Mouse (Mus musculus) thymus, postnatal 10 days (tissue): ENCODE results near the gene Kmo.
A peak's percentile ranks its signal among the peaks of the same experiment; 100 is the strongest.

ENCODE experiments used
- DNase-seq, 2 experiments: peaks; one replicate each; pipeline ENCODE4 v3.0.0; 2021; ENCODE audit warnings: low spot score in 2 of 2

Gene Kmo

DNA sequence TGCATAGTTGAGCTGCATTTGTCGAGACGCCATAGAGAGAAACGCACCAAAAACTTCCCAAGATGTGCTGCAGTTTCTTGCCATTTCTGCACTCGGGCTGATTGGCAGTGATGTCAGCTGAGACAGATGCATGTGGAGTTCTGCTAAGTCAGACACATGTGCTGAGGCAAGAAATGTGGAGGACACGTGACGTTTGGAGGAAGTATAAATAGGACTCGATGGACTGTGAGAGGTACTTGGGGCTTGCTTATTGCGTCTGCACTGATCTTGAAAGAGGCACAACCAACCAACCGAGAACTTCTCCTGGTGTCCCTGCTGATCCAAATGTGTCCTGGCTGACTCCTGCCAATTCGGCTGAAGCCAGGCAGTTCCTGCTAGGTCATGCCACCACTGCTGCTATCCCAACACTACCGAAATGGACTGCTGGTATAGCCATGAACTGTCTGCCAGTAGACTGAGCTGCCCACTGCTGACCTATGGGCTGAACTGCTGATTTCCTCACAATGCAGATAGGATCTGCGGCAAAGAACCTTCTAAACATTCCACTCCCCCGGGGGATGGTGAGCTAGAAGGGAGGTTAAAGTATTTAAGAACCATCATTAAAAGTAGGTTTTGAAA, at the start of gene Kmo:
TSS of gene Kmo (plus strand) at position 568 of the 618 bp plus-strand sequence.
- no peak for DNase-seq

DNA sequence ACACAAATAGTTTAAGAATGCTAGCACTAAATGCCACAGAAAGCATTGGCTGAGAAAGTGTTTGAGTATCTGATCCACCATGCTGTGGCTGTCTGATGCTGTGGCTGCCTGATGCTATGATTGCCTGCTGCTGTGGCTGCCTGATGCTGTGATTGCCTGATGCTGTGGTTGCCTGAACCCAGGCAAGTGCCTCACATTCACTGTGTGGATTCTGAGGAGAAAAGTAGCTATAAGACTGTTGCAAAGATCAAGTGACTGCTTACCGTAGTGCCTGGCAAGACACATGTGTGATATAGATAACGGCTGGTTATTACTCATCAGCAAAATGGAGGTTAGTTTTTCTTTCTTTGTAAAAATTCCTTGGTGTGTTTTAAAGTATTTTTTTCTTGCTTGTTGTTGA, 46.1 kb upstream of the Kmo start:
- DNase-seq: no peak

DNA sequence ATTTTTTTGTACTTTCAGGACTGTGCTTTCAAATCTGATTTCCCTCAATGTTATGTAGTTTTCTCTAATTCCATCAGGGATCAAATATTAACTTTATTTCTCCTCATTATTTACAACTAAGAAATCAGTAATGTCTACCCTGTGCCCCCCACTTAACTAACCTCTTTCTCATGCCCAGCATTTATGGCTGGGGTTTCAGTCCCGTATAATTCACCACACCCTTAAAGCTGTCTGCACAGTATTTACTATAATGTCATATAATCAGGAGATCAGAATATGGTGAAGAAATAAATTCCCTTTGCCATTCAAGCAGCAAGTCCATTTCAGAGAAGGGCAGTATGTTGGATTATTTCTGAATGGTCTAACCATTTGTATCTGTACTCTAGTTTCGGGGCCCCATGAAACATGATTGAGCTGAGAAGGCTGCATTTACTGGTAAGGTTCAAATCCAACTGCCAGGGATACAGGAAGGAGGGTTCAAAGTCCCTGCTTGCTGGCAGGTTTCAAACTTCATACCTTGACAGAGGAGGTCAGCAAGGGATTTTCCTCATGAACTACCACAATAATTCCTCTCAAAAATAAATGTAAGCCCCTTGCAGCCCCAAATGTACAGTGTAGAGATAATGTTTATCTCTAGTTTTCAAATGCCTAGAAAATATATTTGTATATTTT, 41.6 kb upstream of the Kmo start:
- no peak for DNase-seq

DNA sequence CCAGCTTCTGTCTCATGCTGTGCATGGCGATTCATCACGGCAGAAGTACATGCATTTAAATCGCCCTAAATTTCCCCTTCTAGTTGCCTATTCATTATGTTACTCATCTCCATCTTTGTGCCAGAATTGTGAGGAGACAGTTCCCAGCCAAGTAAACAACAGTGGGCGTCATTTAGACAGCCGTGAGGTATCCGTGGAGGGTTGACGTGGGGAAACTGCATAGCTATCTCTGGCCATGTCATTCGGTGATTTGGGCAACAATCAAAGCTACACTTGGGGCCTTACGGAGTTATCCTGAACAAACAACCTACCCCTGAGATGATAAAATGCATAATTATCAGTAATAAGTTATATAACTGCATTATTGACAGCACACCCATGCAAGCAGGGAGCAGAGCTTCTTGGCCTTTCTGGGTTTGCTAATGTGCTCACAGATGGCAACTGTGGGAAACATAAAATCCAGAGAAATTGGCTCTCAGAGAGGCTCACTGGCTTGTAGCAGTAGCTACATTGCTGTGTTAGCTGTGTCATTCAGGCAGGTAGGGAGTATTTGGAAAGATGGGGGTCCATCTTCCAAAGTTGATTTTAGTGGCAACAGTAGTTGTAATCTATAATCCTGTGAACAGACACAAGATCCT, 40.5 kb upstream of the Kmo start:
- no peak for DNase-seq

DNA sequence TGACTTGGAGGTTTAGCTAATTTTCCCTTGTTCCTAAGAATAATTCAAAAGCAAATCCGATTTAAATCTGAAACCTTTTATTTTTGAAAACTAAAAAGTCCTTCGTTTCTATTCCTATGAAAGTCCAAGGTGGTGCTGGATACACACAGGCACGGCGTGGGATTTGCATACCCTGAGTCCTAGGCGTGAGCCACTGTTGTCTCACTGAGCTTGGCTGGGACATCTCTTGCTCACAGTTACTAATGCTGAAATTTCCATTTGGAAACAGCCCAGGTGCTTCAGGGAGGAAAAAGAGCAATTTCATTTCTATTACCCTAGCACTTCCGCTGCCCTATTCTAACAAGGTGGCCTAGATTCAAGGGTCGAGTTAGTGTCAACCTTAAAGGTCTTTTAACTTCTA, 39.8 kb upstream of the Kmo start:
- DNase-seq: no peak

DNA sequence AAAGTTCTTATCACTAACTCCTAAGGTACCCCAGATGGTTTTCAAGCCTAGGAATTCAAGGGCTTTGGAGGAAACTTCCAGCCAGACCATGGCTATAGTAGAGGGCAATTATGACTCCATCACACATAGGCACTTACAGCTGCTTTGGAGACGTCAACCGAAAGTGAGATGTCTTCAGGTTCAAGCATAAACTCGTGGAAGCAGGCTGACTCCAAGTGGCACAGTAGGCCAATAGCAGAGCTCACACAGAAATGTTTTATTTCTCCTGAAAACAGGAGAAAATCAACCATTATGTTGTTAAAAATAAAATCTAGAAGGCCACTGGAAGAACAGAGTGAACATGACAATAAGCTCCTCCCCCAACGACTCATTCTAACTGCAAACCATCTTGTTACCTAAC, 37.4 kb upstream of the Kmo start:
- no peak for DNase-seq

DNA sequence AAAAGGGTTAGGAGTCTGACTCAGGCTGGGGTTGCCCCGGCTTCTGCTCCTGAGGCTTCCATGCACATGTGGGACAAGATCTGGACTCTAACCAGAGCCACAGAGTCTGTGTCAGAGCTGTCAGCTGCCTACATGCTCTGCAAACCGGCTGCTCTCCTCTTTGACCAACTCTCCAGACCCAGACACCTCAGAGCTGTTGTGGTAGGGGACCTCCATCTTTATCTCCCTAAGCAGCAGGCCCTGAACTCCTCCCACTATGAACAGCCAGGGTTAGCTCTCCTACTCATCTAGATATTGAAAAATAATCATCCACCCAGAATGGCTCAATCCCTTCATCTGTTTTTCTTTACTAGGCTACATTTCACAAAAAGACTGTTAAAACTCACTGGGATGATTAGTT, 34.9 kb upstream of the Kmo start:
- DNase-seq: no peak

DNA sequence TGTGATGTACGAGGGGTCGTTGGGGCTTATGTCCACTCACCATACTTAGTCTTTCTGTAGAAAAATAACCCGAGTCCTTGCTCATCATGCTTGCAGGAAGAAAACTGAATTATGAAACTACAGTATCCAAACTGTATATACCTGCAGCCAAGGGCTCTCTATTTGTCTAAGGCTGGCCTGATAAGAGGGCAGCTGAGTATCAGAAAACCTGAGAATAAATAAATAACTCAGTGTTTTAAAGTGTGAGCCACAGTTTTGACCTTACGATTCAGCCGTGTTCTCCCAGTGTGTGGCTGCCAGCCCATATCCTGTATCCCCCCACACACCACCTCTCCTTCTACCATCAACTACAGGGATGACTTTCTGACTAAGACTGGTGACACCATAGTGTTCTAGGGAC, 33.5 kb upstream of the Kmo start:
- no peak for DNase-seq

DNA sequence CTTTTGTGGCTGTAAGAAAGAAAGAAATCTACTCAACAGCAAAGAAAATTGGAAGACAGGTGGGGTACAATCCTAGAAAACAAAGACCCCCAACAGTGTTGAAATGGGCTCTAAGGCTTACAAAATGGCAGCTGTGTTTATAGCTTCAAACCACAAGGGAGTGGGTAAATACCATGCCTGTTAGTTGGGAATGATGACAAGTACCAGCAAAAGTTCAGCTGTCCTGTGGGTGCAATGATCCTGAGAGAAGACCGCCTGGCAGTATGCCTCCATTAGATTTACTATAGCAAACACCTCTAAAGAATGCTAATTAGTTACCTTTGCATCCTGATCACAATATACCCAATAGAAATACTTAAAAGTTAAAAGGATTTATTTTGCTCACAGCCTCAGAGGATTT, 27.3 kb upstream of the Kmo start:
- no peak for DNase-seq

DNA sequence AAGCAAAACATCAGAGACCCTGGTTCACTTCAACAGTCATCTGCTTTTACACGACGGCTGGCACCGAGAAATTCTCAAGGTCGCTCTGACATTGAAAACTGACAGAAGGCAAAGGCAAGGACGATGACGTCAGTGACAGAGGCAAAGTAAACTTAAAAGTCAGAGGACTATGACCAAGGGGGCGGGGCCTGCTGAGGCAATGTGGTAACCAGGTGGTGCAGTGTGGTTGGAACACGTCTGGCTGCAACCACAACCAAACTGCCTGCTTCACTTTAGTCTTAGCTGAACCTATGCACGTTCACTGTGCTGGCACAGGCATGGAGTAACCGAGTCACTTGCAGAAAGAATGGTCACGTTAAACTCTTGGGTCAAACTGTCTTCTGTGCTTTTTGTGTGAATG, 17.9 kb upstream of the Kmo start:
- DNase-seq: peak in 1 of 2 experiments; percentile 7

DNA sequence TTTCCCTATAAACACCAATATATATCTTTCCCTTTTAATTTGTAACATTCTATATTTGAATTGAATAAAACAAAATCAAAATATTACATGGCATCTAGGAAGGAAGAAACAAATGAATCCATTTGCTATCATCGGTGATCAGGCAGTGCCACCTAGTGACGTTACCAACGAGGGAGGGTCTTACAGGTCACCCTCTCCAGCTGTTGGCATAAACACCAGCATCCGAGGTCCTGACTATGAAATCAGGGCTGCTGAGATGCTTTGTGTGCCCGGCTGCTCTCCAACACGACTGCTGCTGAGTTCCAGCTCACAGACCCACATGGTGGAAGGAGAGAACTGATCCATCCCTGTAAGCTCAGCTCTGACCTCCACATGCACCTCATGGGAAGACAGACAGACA, 16.8 kb upstream of the Kmo start:
- no peak for DNase-seq

DNA sequence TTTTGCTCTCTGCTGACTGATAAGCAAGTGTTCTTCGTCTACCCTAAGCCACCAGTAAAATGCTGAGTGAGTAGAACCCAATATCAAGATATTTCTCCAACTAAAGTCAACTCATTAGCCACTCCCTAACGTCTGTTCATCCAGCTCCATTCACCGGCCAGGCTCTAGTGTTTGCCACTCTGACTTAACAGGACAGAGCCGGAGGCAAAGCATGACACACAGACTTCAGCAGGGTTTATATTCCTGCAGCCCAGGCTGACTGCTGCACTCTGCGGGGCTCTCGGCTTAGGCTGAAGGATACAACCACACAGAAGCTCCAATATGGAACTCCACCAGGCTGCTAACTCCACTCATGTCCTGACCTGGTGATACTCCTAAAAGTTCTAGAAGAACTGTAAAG, 12.9 kb upstream of the Kmo start:
- DNase-seq: no peak

DNA sequence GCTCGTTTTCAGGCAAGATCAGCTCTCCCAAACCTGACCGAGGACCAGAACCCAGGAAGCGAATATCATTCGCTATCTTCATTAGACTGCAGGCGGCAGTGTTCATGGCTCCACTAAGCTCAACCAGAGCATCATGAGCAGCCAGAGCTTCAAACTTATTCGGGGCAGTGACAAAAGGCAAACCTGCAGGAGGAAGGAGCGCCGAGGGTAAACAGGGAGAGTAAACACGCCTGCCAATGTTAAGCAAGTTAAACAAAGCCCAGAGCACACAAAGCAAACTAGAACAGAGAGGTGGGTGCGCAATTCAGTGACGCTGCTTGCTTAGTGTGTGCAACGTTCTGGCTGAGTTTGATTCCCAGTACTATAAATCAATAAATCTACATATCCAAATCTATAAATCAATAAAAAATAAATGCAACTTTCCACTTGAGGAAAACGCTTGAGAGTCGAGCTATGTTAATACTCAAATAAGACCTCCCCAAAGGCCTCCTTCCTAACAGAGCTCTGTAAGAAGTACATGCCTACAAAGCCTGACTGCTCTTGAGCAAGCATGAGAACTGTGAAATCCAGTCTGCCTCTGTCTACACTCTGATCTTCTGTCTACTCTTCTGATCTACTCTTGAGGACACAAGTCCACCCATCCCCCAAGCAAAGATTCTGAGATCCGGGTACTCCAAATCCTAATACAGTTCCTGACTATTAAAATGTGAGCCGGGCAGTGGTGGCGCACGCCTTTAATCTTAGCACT, 12.2 kb upstream of the Kmo start:
- no peak for DNase-seq

DNA sequence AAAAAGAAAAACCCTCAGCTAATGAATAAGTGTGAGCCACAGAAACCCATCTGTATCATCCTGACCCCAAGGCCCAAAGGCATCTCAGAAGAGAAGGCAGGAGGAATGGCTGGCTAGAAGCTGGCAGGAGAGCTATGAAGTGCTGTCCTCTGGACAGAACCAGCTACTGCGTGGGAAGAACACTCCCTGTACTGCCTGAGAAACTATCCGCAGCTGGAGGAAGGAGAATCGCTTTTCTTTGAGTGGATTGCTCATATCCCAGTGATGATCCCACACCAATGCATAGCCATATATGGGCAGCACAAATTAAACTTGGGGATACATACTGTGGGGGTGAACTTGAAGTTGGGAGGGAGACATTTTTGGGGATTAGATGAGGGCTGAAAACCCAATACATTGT, 11.5 kb upstream of the Kmo start:
- no peak for DNase-seq

DNA sequence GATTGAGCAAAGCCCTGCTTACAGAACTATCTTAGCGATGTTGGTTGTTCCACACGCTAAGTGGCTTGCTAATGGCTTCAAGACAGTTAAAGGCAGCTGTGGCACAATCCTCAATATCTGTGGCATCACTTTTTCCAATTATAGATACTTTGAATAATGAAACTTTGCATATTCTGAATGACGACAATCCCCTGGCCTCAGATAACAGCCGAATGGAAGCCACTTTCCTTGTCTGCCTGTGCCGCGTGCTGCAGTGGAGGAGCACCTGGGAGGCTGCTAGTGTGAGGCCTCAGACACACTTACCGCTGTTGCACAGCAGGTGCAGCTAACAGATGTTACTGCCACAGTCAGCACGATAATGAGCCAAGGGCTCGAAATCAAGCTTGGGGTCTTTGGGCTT, 5.2 kb upstream of the Kmo start:
- DNase-seq: no peak

DNA sequence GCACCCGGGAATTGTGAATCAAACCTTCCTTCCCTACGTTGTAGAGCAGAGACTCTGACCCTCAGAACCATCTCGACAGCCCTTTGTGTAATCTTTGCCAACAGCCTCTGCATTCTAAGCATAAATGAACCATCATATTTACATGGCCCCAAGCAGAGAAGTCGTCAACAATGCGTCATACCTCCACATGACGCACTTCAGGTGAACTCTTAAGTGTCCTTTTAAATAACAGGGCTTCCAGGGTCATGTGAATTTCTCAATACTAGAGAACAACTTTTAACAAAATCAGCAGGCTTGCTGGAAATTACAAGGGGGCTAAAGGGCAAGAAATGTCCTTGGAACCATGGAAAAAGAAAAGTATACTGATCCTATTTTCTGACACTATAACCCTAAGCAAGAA, 3.5 kb downstream of the Kmo start:
- no peak for DNase-seq

DNA sequence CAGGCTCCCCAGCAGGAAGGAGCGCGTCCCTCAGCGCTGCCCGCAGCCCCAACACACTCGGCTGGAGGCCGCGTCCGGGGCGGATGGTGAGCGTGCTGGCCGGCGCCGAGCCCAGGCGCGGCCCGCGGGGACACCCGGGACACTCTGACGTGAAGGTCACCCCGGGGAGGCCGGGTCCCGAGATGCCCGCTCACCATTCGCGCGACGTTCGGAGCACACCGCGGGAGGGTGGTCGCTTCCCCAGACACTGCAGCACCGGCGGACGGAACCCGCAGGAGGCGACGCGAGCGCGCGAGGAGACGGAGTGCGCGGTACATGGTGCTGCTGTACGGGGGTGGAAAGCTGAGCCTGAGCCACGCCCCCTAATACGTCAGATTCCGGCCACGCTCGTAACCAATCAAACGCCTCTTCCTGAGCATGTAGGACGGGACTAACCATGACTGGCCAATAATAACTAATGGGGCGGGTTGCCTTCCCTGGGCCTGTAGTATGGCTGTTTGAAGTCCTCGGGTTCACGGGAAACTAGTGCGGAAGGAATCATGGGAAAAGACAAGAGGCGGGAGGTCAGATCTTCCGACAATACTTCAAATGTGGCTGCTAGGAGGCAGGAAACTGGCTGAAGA, 5.2 kb downstream of the Kmo start, which contains the start of gene Fh1:
TSS of gene Fh1 (minus strand) at position 379 of the 623 bp plus-strand sequence.
- DNase-seq: peak; percentile 94 to 95

DNA sequence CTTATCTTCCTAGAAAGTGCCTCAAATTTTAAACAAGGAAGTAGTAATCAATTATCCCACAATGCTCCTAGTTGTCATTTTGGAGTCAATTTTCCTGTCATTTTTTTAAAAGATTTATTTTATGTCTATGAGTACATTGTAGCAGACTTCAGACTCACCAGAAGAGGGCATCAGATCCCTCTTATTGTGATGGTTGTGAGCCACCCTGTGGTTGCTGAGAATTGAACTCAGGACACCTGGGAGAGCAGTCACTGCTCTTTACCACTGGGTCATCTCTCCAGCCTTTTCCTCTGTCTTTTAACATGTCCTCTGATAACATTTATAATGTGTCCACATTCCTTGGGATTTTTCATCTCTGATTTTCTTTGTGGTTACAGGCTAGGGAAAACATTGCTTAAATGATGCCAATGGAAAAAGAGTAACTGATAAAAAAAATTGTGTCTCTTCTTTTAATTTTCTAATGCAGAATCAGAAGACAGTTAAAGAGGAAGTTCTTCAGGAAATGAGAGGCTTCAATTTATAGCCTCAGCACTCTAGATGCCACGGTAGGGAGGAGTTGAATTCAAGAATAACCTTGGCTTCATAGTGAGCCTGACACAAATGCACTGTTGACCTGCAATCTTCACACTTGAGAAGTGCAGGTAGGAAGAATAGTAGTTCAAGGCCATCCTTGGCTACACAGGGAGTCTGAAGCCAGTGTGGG, 6.0 kb downstream of the Kmo start:
- peak in 1 of 2 experiments; percentile 50 for DNase-seq

DNA sequence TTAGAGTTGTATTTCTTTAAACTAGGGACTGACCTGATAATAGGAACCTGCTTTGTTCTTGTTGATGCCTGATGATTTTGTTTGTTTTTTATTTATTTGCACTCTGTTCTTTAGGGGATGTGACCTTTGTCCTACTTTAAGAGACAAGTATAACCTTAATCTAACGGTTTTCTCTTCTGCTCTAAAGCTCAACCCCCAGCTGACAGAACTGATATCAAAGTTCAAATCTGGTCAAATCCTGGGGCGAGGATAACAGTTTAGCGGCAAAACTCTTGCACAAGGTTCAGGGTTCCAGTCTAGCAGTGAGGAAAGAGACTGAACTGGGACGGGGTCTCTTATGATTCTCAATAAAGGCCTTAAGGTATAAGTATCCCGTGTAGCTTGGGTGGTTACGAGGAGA, 9.1 kb downstream of the Kmo start:
- DNase-seq: no peak

DNA sequence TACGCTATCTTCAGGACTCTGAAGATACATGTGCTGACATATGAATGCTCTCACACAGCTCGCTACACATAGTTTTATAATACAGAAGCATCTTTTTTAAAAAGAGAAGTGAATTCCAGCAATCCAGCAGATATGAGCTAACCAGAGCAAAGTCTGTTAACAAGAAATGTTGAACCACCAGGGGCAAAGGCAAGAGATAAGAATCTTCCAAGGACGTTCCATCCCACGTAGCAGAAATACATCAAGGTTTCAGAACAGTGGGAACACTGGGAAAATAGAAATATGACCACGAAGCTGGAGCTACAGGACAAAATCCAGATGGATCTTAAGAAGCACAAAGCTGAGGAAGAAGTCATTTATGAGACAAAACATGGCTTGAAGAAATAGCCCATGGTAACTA, 10.2 kb downstream of the Kmo start:
- DNase-seq: no peak

DNA sequence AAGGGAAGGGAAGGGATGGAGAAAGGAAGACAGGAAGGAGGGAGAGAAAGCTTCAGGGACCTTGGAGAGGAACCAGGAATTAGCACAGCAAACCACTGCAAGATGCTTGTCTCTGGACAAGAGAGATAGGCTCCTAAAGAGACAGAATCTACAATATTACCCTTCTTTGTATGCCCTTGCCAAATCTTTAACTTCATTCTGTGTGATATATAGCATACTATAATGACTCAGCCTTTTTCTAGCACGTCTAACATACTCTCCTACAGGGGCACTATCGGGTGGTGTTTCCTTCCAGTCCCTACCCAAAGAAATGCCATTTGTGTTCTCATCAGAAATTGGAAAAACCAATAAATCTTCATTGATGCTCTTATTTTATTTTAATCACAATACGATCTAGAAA, 10.9 kb downstream of the Kmo start:
- DNase-seq: no peak
